Mouse (Mus musculus) left cerebral cortex, adult 18-20 months (tissue): ENCODE measurements around the gene Gdi1. TPM values are rescaled to one million over a fixed set of nuclear protein-coding genes. Genes with fewer than 3 reads are reported as not detected.

ENCODE experiments used
- DNase-seq, 2 experiments: peaks; one replicate each; pipeline ENCODE4 v3.0.0; 2021 to 2022; ENCODE audit warnings: low spot score in 2 of 2, mixed read lengths in 1 of 2
- long read RNA-seq, 2 experiments: library from polyadenylated mRNA; stranded (forward); transcript quantifications; one replicate each; pipeline ENCODE4 v2.0.0; 2021
- total RNA-seq, 2 experiments: library from RNA; stranded (reverse); gene quantifications; 2 replicates each; pipeline ENCODE4 v1.2.3; 2021

Gdi1 gene
- 100 to 1,000 TPM; 611 to 641 TPM for total RNA-seq
- long read RNA-seq, experiment 1, transcript Gdi1-205 (4 exons, 633 nt): minor isoform, 11 of 970 reads
- long read RNA-seq, experiment 1, transcript Gdi1-204 (3 exons, 456 nt): minor isoform, 7 of 970 reads
- long read RNA-seq, experiment 1, transcript Gdi1-201 (11 exons, 2,666 nt): major isoform, 699 of 970 reads
- long read RNA-seq, experiment 1, partial matches to known transcripts: 68 of 970 reads
- long read RNA-seq, experiment 1, other reads (novel, unspliced or antisense): 181 of 970 reads
- long read RNA-seq, experiment 2, transcript Gdi1-205 (4 exons, 633 nt): minor isoform, 20 of 561 reads
- long read RNA-seq, experiment 2, transcript Gdi1-201 (11 exons, 2,666 nt): major isoform, 412 of 561 reads
- long read RNA-seq, experiment 2, transcript Gdi1-208 (9 exons, 3,696 nt): minor isoform, 6 of 561 reads
- long read RNA-seq, experiment 2, partial matches to known transcripts: 44 of 561 reads
- long read RNA-seq, experiment 2, other reads (novel, unspliced or antisense): 79 of 561 reads

GRCm38 (mm10) chrX:74304867-74305700 is at the start of gene Gdi1:
Gene Gdi1 (plus strand): TSS chrX:74304998.
- peak; percentile 52 to 67 for DNase-seq

GRCm38 (mm10) chrX:74257746-74258145 is 47.1 kb upstream of the Gdi1 start:
- DNase-seq: no peak

DNA sequence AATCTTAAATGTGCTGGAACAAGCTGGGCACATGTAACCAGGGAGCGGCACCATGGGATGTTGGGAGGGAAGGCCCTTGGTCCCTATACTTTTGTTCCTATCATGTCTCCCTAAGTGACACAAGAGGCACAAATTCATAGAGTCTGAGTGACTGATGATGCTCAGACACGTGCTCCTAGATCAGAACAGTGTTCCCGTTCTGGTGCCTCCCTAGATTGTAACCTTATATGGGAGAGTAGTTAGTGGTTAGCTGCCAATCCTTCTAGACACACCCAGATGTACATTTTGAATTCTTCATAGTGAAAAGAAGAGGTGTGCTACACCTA is 35.1 kb upstream of the Gdi1 start:
- no peak for DNase-seq

GRCm38 (mm10) chrX:74270062-74270901 is 34.5 kb upstream of the Gdi1 start, which contains the start of gene Rpl10:
Gene Rpl10 (plus strand): TSS chrX:74270812.
- DNase-seq: peak; percentile 83 to 85

DNA sequence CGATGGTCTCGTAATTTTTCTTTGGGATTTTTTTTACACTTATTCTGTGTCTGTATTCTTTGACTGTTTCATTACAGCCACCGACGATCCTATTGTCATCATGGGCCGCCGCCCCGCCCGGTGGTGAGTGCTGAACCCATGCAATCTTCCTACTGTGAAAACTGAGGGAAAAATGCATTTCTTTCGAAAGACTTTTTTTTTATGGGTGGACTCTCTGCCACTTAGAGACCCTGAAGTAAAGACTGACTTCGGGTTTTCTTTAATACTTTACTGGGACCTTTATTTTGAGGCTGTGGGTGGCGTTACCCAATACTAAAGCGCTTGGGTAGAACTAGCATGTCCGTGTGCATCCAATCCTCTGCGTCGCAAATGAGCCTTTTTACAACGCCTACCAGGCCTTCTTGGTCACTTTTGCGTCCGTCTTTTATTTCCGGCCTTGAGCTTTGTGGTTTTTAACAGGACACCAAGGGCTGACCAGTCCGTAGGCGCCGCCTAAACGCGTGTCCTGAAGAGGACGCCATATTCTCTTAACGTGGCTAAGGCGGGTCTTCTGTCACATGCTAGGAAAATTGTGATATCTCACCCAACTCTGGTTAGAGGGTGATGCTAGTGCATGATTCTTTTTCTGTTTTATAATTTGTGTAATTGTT is 33.8 kb upstream of the Gdi1 start:
- no peak for DNase-seq

DNA sequence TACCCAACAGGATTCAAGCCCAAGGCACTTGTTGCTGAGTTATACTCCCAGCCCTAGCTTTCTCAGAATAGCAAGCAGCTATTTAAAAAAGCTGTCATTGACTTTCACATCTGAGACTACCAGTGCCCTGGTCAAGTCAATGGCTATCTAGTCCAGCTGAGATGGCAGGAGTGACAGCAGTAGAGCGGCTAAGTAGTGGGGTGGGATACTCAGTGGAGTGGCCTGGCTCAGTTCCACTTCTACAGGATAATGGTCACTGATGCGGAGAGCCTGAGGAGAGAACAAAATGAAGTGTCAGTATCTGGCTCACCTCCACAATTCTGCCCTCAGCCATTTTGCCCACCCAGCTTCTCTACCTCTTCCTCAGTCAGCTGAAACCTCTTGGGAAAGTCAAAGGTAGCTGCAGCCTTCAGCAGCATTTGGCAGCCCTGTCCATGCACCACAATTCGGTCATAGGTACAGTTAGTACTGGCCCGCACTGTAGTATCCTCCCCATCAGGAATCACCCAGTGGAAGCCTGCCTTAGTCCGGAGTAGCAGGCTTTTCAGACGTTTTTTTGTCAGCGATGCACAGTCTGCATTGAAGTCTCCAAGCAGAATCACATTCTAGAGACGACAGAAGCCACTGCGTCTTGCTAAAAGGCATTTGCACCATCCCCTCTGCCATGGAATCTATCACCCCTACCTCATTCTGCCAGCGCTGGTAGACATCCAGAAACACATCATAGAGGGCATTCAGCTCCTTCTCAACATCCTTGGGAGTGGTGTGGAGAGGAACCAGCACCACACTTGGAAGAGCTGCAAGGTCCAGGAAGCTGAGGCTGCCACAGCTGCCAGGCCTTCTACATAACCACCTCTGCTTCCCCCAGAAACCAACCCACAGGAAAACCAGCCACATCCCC is 31.1 kb upstream of the Gdi1 start:
- DNase-seq: no peak

GRCm38 (mm10) chrX:74277916-74278315 is 26.9 kb upstream of the Gdi1 start:
- DNase-seq: no peak

DNA sequence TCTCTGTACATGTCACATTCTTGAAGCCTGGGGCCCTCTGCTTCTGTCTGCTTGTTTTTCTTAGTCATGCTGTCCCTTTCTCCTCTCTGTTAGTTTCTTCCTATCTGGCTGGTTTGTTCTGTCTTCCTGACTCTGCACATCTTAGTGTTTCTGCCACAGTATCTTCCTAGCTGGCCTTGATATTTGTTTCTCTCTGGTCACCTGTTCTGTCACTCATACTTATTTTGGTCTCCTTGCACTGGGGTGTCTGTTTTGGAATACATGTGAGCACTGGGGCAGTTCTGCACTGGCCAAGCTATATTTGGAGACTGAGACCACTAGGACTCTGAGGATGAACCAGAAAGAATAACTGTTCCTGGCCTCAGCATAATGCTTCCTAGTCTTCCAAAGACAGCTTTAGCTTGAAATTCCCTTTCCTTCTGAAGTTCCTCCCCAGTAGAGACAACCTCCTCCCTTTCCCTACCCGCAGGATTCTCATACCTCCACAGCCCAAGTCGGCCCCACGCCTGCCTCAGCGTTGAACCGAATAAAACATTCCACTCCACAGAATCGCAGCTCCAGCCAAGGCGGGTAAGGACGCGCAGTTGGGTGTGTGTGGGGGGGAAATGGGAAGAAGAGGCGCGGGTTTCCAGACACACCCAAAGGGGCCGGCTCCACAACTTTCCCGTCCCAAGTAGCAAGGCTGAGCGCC is 23.6 kb upstream of the Gdi1 start:
- DNase-seq: no peak

GRCm38 (mm10) chrX:74281732-74282394 is 22.9 kb upstream of the Gdi1 start, which contains the start of the genes Taz and Dnase1l1:
Gene Taz (plus strand): TSS chrX:74281912.
Gene Dnase1l1 (minus strand): TSS chrX:74282337.
- peak; percentile 21 to 52 for DNase-seq

- DNase-seq: peak; percentile 78 to 83
Measured at GRCm38 (mm10) chrX:74282395-74283091, 22.3 kb upstream of the Gdi1 start.

DNA sequence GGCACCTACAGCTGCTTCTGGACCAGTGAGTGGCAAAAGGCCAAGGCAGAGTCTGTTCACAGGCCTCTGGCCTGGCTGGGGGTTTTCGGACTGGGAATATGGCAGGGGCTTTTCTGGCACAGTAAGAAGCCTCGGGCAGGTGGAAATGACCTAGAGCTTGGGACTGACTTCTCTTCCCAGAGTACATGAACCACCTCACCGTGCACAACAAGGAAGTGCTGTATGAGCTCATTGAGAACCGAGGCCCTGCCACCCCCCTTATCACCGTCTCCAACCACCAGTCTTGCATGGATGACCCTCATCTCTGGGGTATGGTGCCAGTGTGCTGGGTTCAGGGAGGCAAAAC is 21.7 kb upstream of the Gdi1 start:
- no peak for DNase-seq

DNA sequence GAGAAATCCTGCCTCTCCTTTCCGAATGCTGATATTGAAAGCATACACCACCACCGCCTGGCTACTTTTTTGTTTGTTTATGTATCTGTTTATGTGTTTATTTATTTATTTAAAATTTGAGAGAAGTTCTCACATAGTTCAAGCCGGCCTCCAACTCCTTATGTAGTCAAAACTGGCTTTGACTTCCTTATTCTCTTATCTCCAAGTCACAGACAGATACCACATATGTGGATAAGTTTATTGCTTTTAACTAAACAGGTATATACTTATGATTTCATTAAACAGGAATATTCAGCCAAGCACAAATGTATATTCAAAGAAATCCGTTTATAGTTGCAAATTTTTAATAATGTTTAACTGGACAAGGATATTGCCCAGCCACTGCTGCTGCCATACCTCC is 11.4 kb upstream of the Gdi1 start:
- DNase-seq: no peak

- peak; percentile 90 to 91 for DNase-seq
Measured at GRCm38 (mm10) chrX:74296538-74297448, 8.0 kb upstream of the Gdi1 start, which contains the start of gene Atp6ap1. Gene Atp6ap1 (plus strand): TSS chrX:74297097.

- no peak for DNase-seq
Measured at GRCm38 (mm10) chrX:74298348-74298747, 6.5 kb upstream of the Gdi1 start.

- DNase-seq: no peak
Measured at GRCm38 (mm10) chrX:74299721-74300120, 5.1 kb upstream of the Gdi1 start.
